Mouse (Mus musculus) limb, embryonic 11.5 days (tissue): ENCODE measurements around the gene A730061H03Rik. TPM values are rescaled to one million over a fixed set of nuclear protein-coding genes. Genes with fewer than 3 reads are reported as not detected.

Experiments used
- ATAC-seq: fragments of 200-750 bp; cut with Nextera tagmentation; 2 replicates; pipeline ENCODE4 v1.8.0; 2017; ENCODE audit warnings: low read depth; ENCODE audit not compliant: insufficient number of reproducible peaks, low FRiP score, low TSS enrichment
- DNase-seq: peaks from one replicate; pipeline ENCODE4 v3.0.0-alpha.2; 2015; ENCODE audit warnings: low spot score
- H3K27ac ChIP-seq: fragments of 300-500 bp; sonication (generic); replicated peaks from 2 replicates; pipeline ENCODE4 v1.5.1; 2014; ENCODE audit warnings: low read depth, mild to moderate bottlenecking, low read length
- H3K27me3 ChIP-seq: fragments of 300-500 bp; sonication (generic); 2 replicates; pipeline ENCODE4 v1.6.1; 2014; ENCODE audit warnings: mild to moderate bottlenecking, low read length, mixed read lengths; ENCODE audit not compliant: control insufficient read depth, insufficient read depth
- H3K36me3 ChIP-seq: fragments of 300-500 bp; sonication (generic); 2 replicates; pipeline ENCODE4 v1.6.1; 2014; ENCODE audit warnings: mild to moderate bottlenecking, low read length, moderate library complexity, mixed read lengths; ENCODE audit not compliant: control insufficient read depth, insufficient read depth
- H3K4me1 ChIP-seq: fragments of 300-500 bp; sonication (generic); 2 replicates; pipeline ENCODE4 v1.6.1; 2014; ENCODE audit warnings: low read length, mixed read lengths; ENCODE audit not compliant: control insufficient read depth, insufficient read depth
- H3K4me2 ChIP-seq: fragments of 300-500 bp; sonication (generic); 2 replicates; pipeline ENCODE4 v1.6.1; 2014; ENCODE audit warnings: low read depth, mild to moderate bottlenecking, moderate library complexity; ENCODE audit not compliant: severe bottlenecking
- H3K4me3 ChIP-seq: fragments of 300-500 bp; sonication (generic); 2 replicates; pipeline ENCODE4 v1.5.1; 2014; ENCODE audit warnings: low read depth, low read length
- H3K9ac ChIP-seq: fragments of 300-500 bp; sonication (generic); 2 replicates; pipeline ENCODE4 v1.6.1; 2014; ENCODE audit warnings: mild to moderate bottlenecking, low read length
- H3K9me3 ChIP-seq: fragments of 300-500 bp; sonication (generic); 2 replicates; pipeline ENCODE4 v1.6.1; 2016; ENCODE audit warnings: low read length; ENCODE audit not compliant: control insufficient read depth
- WGBS: fragments of 180-500 bp; shearing (Covaris S2); extraction: QIAGEN DNeasy Blood & Tissue Kit; methylation state at CpG from one replicate; pipeline ENCODE4 v1.1.7; 2014; 5-methylcytosine and 5-hydroxymethylcytosine counted together
- polyA plus RNA-seq: library from polyadenylated mRNA; unstranded; fragments of >200 nt; fragmentation: Nextera tagmentation; extraction: Ambion mirVana; gene quantifications from 2 replicates; pipeline ENCODE4 v1.2.1, GENCODE M21; 2014

A730061H03Rik gene
- polyA plus RNA-seq, 1 experiment from 2014 or later: 0.79 TPM

DNA sequence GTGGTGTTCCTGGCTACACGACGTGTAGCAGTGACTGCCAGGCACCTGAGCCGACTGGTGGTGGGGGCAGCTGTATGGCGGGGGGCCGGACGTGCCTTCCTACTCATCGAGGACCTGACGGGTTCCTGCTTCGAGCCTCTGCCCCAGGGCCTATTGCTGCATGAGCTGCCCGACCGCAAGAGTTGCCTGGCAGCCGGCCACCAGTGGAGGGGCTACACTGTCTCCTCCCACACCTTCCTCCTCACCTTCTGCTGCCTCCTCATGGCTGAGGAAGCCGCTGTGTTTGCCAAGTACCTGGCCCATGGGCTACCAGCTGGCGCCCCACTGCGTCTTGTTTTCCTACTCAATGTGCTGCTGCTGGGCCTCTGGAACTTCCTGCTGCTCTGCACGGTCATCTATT, 16.2 kb upstream of the A730061H03Rik start:
- ATAC-seq (no peak), DNase-seq (no peak)
- Histone ChIP-seq H3K4me2 (no peak overlapping the region), H3K27ac (no peak overlapping the region), H3K36me3 (peaks cover under 1% of the 10 kb centered on the region; the same call in 1 of the 2 replicates), H3K4me3 (no peak overlapping the region), H3K9ac (no peak overlapping the region), H3K4me1 (peaks cover 9% of the 10 kb centered on the region; the same call in 1 of the 2 replicates), H3K27me3 (no peaks in the 10 kb centered on the region), H3K9me3 (no peaks in the 10 kb centered on the region)
- 84% methylated on average over 16 of the region's 16 CpGs for WGBS

DNA sequence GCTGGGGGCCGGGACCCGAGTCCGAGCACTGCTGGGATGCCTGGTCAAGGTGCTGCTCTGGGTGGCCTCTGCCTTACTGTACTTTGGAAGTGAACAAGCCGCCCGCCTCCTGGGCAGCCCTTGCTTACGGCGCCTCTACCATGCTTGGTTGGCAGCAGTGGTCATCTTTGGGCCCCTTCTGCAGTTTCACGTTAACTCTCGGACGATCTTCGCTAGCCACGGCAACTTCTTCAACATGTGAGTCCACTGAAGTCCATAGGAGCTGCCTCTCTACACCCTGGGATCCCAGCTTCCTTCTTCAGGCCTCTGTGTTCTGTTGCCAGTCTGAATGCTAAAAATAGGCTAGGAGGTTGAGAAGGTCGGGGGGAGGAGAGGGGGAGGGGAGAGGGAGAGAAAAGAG, 15.5 kb upstream of the A730061H03Rik start:
- 82% methylated on average over 13 of the region's 13 CpGs for WGBS

DNA sequence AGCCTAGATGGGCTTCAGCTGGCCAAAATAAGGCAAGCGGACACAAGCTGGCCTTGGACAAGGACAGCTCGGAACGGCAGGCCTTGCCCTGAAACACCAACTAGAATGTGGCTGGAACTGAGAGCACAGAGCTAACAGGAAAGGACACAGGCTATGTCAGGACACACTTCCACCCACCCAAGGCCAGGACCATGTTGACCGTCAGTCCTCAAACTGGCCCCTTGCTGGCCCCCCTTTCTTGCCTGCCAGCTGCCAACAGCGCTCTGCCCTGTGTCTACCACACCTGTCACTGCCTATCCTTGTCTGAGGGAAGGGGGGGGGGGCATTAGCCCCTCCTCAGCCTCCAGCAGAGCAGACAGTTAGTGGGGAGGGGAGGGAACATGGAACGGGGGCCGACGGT, 15.1 kb upstream of the A730061H03Rik start, which contains the start of gene Fitm1:
Gene Fitm1, plus strand, starts transcription at position 316 of the 400 bp plus-strand sequence.
- no peak within 1 kb of the TSS for H3K27ac ChIP-seq
- no peak for ATAC-seq
- H3K9ac ChIP-seq: no peak within 1 kb of the TSS

More for the DNA sequence above, 15.5 kb upstream of the A730061H03Rik start:
- Histone ChIP-seq H3K4me2 (no peak overlapping the region), H3K36me3 (no peaks in the 10 kb centered on the region; the same call in 1 of the 2 replicates), H3K4me1 (peaks cover 9% of the 10 kb centered on the region; the same call in 1 of the 2 replicates), H3K9ac (no peak overlapping the region), H3K27ac (no peak overlapping the region), H3K27me3 (no peaks in the 10 kb centered on the region), H3K4me3 (no peak overlapping the region), H3K9me3 (no peaks in the 10 kb centered on the region)
- no peak for DNase-seq
- ATAC-seq: no peak

DNA sequence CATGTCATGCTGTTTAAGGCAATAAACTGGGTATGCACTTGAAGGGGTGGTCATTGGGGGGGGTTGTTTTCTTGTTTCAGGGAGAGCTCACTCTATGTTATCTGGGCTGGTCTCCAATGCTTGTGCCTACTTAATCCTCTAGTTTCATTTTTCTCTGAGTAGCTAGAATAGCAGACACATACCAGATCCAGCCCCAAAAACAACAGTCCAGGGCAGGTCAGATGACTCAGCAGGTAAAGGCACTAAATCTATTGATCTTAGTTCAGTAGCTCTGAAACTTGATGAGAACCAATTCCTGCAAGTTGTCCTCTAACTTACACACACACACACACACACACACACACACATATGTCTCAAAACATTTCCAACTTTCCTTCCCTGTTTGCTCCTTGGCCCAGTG, 11.6 kb upstream of the A730061H03Rik start:
- no peaks in the 10 kb centered on the region for H3K4me1 ChIP-seq
- no peak overlapping the region for H3K9ac ChIP-seq
- peaks cover 14% of the 10 kb centered on the region; the same call in 1 of the 2 replicates for H3K36me3 ChIP-seq
- no peak overlapping the region for H3K4me2 ChIP-seq
- no peak for ATAC-seq
- H3K27ac ChIP-seq: no peak overlapping the region
- H3K9me3 ChIP-seq: no peaks in the 10 kb centered on the region
- H3K27me3 ChIP-seq: no peaks in the 10 kb centered on the region
- no peak overlapping the region for H3K4me3 ChIP-seq
- DNase-seq: no peak

More for the DNA sequence above, 15.1 kb upstream of the A730061H03Rik start, which contains the start of gene Fitm1:
- no peaks in the 10 kb centered on the region for H3K9me3 ChIP-seq
- H3K4me3 ChIP-seq: no peak within 1 kb of the TSS
- WGBS: 79% methylated on average over 7 of the region's 8 CpGs
- H3K36me3 ChIP-seq: peaks cover 2% of the 10 kb centered on the region; the same call in 1 of the 2 replicates
- no peak for DNase-seq
- H3K4me2 ChIP-seq: no peak within 1 kb of the TSS
- no peaks in the 10 kb centered on the region for H3K27me3 ChIP-seq
- peaks cover 9% of the 10 kb centered on the region; the same call in 1 of the 2 replicates for H3K4me1 ChIP-seq

DNA sequence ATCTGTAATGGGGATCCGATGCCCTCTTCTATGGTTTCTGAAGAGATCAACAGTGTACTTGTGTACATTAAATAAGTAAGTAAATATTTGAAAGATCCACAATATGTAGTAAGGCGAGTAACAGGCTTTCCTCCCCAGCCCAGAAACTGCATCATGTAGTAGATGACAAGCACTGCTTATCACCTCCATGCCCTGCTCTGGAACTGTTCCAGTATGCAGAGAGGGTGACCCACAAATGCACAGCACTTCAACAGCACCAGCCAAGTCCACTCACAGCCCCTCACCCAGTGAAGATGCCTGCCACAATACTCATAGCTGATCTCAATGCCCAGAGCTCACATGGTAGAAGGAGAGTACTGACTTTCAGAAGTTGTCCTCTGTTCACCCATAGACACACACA, 10.4 kb upstream of the A730061H03Rik start:
- ATAC-seq: no peak
- Histone ChIP-seq H3K4me2 (no peak overlapping the region), H3K9me3 (no peaks in the 10 kb centered on the region), H3K27me3 (no peaks in the 10 kb centered on the region), H3K27ac (no peak overlapping the region), H3K9ac (no peak overlapping the region), H3K4me1 (no peaks in the 10 kb centered on the region), H3K4me3 (no peak overlapping the region), H3K36me3 (peaks cover 16% of the 10 kb centered on the region; the same call in 1 of the 2 replicates)
- no peak for DNase-seq
- 98% methylated on average over 2 of the region's 2 CpGs for WGBS

DNA sequence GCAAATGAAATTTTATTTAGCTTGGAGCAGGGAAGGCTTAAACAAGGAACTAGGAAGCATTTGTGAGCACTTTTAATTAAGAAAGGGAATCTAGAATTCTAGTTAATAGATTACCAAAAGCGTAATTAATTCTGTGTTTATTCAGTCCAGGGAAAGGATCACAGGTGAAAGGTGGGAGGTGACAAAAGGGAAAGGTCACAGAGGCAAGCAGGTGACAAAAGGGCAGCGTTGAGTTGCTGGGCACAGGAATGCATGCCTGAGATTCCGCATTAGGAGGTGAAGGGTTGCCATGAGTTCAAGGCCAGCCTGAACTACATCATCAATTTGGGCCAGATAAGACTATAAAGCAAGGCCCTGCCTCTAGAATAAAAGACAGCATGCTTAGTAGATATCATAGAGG, 7.3 kb upstream of the A730061H03Rik start:
- Histone ChIP-seq H3K4me1 (no peaks in the 10 kb centered on the region), H3K27ac (no peak overlapping the region), H3K4me3 (no peak overlapping the region), H3K4me2 (no peak overlapping the region), H3K36me3 (peaks cover 16% of the 10 kb centered on the region; the same call in 1 of the 2 replicates), H3K9ac (no peak overlapping the region), H3K27me3 (no peaks in the 10 kb centered on the region), H3K9me3 (no peaks in the 10 kb centered on the region)
- DNase-seq (no peak), ATAC-seq (no peak)
- WGBS: 90% methylated on average over 3 of the region's 3 CpGs

DNA sequence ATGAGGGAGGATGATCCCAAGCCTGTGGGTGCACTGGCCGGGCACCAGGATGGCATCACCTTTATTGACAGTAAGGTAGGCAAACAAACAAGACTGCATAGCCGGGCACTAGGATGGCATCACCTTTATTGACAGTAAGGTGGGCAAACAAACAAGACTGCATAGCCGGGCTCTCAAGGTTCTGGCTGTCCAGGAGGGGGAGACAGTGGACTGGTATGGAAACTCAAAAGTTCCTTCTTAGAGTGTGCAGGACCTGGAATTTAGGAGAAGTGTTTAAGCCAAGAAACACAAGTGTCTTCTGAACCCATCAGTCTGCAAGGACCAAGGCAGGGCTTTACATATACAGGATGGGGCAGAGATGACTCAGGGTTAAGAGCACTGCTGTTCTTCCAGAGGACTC, 5.5 kb upstream of the A730061H03Rik start:
- no peak overlapping the region for H3K27ac ChIP-seq
- 88% methylated on average over 3 of the region's 3 CpGs for WGBS

DNA sequence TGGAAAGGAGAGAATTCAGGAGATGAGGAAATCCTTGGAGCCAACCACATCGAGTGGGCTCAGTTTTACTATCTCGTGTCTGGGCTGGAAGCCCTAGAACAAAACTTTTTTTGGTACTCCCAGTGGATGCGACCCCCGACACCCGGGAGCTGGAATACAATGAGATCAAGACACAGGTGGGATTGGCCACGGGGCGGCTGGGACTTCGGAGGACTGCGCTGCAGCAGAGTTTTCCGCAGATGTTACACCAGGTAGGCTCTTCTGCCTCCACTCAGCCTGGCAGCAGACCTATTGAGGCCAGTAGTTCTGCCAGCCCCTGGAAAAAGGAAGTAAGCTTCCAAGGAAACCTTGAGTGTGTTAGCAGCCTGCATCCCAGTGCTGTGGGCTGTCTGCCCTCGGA, 3.0 kb upstream of the A730061H03Rik start:
- no peak overlapping the region for H3K4me3 ChIP-seq
- H3K4me1 ChIP-seq: peaks cover 4% of the 10 kb centered on the region; the same call in 1 of the 2 replicates
- H3K27ac ChIP-seq: no peak overlapping the region
- peaks cover 5% of the 10 kb centered on the region; the same call in 1 of the 2 replicates for H3K36me3 ChIP-seq
- H3K9ac ChIP-seq: no peak overlapping the region
- H3K27me3 ChIP-seq: no peaks in the 10 kb centered on the region
- no peak overlapping the region for H3K4me2 ChIP-seq
- no peaks in the 10 kb centered on the region for H3K9me3 ChIP-seq
- 88% methylated on average over 11 of the region's 11 CpGs for WGBS
- no peak for ATAC-seq
- no peak for DNase-seq

More for the DNA sequence above, 5.5 kb upstream of the A730061H03Rik start:
- Histone ChIP-seq H3K27me3 (no peaks in the 10 kb centered on the region), H3K36me3 (peaks cover 16% of the 10 kb centered on the region; the same call in 1 of the 2 replicates), H3K4me1 (peaks cover 4% of the 10 kb centered on the region; the same call in 1 of the 2 replicates), H3K9ac (no peak overlapping the region), H3K4me2 (no peak overlapping the region), H3K4me3 (no peak overlapping the region), H3K9me3 (no peaks in the 10 kb centered on the region)
- no peak for ATAC-seq
- DNase-seq: no peak

DNA sequence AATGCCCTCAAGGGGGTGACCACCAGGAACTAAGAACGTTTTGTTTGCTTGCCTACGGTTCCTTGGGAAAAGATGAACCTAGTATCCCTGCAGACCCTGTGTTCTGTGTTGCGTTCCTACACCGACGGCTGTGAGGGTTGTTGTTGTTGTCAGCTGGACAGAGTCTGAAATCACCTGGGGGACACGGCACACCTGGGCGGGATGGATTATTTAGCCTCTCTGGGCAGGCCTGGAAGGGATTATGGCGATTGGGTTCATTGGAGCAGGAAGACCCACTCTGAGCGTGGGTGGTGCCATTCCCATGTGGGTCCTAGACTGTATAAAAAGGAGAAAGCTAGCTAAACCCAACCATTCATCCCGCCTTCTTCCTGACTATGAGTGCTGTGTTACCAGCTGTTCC, 1.7 kb upstream of the A730061H03Rik start:
- H3K4me1 ChIP-seq: peaks cover 4% of the 10 kb centered on the region; the same call in 1 of the 2 replicates
- no peak overlapping the region for H3K27ac ChIP-seq
- no peak overlapping the region for H3K4me2 ChIP-seq
- H3K9me3 ChIP-seq: no peaks in the 10 kb centered on the region
- peaks cover 2% of the 10 kb centered on the region; the same call in 1 of the 2 replicates for H3K36me3 ChIP-seq
- ATAC-seq (no peak), DNase-seq (no peak)
- no peak overlapping the region for H3K9ac ChIP-seq
- H3K27me3 ChIP-seq: no peaks in the 10 kb centered on the region
- H3K4me3 ChIP-seq: no peak overlapping the region
- 89% methylated on average over 10 of the region's 10 CpGs for WGBS
